Mouse (Mus musculus) myocyte (in vitro differentiated cells): ENCODE data around the gene Ldah. TPM values are rescaled to one million over a fixed set of nuclear protein-coding genes. Genes with fewer than 3 reads are reported as not detected.

Source experiments
- H3K27me3 ChIP-seq: one replicate; pipeline ENCODE4 v1.6.1; 2011; ENCODE audit not compliant: control insufficient read depth, insufficient read depth, insufficient read length
- H3K36me3 ChIP-seq: one replicate; pipeline ENCODE4 v1.6.1; 2011; ENCODE audit not compliant: control insufficient read depth, insufficient read depth
- H3K4me2 ChIP-seq: one replicate; pipeline ENCODE4 v1.6.1; 2011; ENCODE audit warnings: low read depth, control low read depth
- H3K4me3 ChIP-seq: one replicate; pipeline ENCODE4 v1.5.1; 2011; ENCODE audit warnings: mild to moderate bottlenecking, control low read depth, moderate library complexity
- H3K79me2 ChIP-seq: one replicate; pipeline ENCODE4 v1.6.1; 2011; ENCODE audit not compliant: control insufficient read depth, insufficient read depth
- H3ac ChIP-seq: one replicate; pipeline ENCODE4 v1.6.1; 2011; ENCODE audit not compliant: control insufficient read depth, insufficient read length
- CEBPB ChIP-seq: IDR thresholded peaks from 2 replicates; pipeline ENCODE4 v1.6.1; 2011; ENCODE audit warnings: mild to moderate bottlenecking, moderate library complexity; ENCODE audit not compliant: poor library complexity, insufficient read depth, severe bottlenecking
- E2F4 ChIP-seq: IDR thresholded peaks from one replicate; pipeline ENCODE4 v1.6.1; 2011; ENCODE audit warnings: mild to moderate bottlenecking, control low read depth, moderate library complexity; ENCODE audit not compliant: insufficient read depth
- MAX ChIP-seq: IDR thresholded peaks from one replicate; pipeline ENCODE4 v1.6.1; 2011; ENCODE audit warnings: low read depth, mild to moderate bottlenecking, control low read depth
- MYOD1 ChIP-seq, 3 experiments: IDR thresholded peaks; one replicate each; pipeline ENCODE4 v1.6.1; 2011; ENCODE audit warnings: control low read depth in 2 of 3, low read depth in 2 of 3, mild to moderate bottlenecking in 2 of 3, moderate library complexity in 1 of 3; ENCODE audit not compliant: insufficient read length in 2 of 3, control insufficient read depth in 1 of 3
- MYOG ChIP-seq, 3 experiments: IDR thresholded peaks; one replicate each; pipeline ENCODE4 v1.6.1; 2011; ENCODE audit warnings: control low read depth in 2 of 3, low read depth in 2 of 3, mild to moderate bottlenecking in 2 of 3; ENCODE audit not compliant: insufficient read length in 2 of 3, control insufficient read depth in 1 of 3, insufficient read depth in 1 of 3
- POLR2A ChIP-seq: IDR thresholded peaks from one replicate; pipeline ENCODE4 v1.6.1; 2011; ENCODE audit warnings: low read depth, mild to moderate bottlenecking, control low read depth, moderate library complexity; ENCODE audit not compliant: insufficient read length
- POLR2AphosphoS2 ChIP-seq: IDR thresholded peaks from one replicate; pipeline ENCODE4 v1.6.1; 2011; ENCODE audit warnings: low read depth, control low read depth; ENCODE audit not compliant: insufficient read length
- REST ChIP-seq: IDR thresholded peaks from one replicate; pipeline ENCODE4 v1.6.1; 2011; ENCODE audit warnings: mild to moderate bottlenecking, control low read depth, moderate library complexity; ENCODE audit not compliant: insufficient read depth, insufficient read length
- SRF ChIP-seq: IDR thresholded peaks from one replicate; pipeline ENCODE4 v1.6.1; 2011; ENCODE audit warnings: low read depth; ENCODE audit not compliant: control insufficient read depth, insufficient read length
- TCF12 ChIP-seq: IDR thresholded peaks from one replicate; pipeline ENCODE4 v1.6.1; 2011; ENCODE audit warnings: mild to moderate bottlenecking, control low read depth; ENCODE audit not compliant: poor library complexity, insufficient read depth, severe bottlenecking
- TCF3 ChIP-seq: IDR thresholded peaks from one replicate; pipeline ENCODE4 v1.6.1; 2011; ENCODE audit warnings: low read depth, control low read depth; ENCODE audit not compliant: insufficient read length
- USF1 ChIP-seq: IDR thresholded peaks from one replicate; pipeline ENCODE4 v1.6.1; 2011; ENCODE audit warnings: low read depth, mild to moderate bottlenecking, control low read depth, moderate library complexity
- polyA plus RNA-seq: library from polyadenylated mRNA; unstranded; fragments of >200 nt; fragmentation: generic; extraction: Trizol; gene quantifications from one replicate; pipeline ENCODE4 v1.2.1, GENCODE M21; 2012; ENCODE audit warnings: missing spikeins

Ldah gene
- polyA plus RNA-seq, 1 experiment: 35.0 TPM

DNA sequence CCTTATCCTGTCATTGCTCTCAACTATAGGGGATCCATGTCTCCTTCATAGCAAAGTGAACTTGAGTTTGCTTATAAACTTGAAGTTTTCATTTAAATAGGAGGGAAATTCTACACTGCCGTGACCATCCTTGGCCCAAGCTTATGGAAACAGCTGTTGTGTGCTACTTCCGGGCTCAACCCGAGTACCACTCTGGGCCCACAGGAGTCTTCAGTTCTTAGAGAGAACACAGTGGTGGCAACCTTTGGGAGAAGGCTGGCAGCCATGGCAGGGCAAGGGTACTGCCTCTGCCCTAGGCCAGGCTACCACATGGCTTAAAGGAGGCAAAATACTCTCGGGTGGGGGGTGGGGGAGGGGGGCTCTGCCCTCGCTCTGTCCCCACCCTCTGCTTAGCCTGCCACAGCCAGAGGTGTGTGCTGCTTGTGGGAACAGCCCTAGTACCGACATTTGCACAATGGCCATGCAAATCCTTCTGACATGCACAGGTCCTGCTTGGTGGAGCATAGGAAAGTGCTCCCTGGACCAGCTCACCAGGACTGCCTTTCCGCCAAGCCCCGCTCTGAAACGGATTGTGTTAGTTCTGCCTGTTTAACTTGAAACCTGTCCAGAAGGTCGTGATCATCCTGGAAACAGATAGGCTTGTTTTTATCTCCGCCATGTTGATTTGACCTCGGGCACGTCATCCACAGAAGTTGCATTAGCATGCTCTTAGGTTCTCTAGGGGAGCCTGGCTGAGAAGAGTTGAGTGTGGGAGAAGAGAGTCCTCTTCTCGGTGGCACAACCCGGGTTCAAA is 73.5 kb downstream of the Ldah start:
- Histone ChIP-seq H3K4me2 (no peak overlapping the region), H3K4me3 (no peak overlapping the region), H3K79me2 (no peaks in the 10 kb centered on the region), H3ac (no peak overlapping the region), H3K27me3 (no peaks in the 10 kb centered on the region), H3K36me3 (no peaks in the 10 kb centered on the region)
- TF ChIP-seq POLR2AphosphoS2 (no peak), MAX (no peak), TCF12 (no peak), MYOG (IDR thresholded peaks at IDR 0.05; ENCODE audit: control insufficient read depth in 1 of 3, insufficient read depth in 1 of 3, insufficient read length in 2 of 3, low read depth in 2 of 3) (no peak), REST (no peak), USF1 (no peak), CEBPB (no peak), TCF3 (no peak), E2F4 (no peak), SRF (no peak), MYOD1 (IDR thresholded peaks at IDR 0.05; ENCODE audit: control insufficient read depth in 1 of 3, insufficient read length in 2 of 3, low read depth in 2 of 3) (no peak), POLR2A (no peak)

DNA sequence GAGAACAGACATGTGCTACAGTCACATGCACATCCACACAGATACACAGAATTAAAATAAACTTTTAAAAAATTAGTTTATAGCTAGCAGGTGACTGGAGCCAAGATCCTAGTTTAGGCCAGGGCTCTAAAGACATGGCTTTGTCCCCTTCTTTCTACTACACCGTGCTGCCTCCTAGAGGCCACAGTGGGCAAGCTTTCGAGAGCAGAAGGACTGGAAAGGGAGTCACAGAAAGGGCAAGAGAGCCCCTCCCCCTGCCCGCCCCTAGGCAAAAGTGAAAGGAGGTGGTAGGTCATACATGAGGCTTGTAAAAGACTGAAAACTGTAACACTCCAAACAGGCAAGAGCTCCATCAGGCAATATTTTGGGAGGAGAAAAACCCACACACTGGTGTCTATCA is 80.1 kb downstream of the Ldah start:
- H3ac ChIP-seq: no peak overlapping the region
- no peak overlapping the region for H3K4me3 ChIP-seq
- no peaks in the 10 kb centered on the region for H3K27me3 ChIP-seq
- TF ChIP-seq MYOG (IDR thresholded peaks at IDR 0.05; ENCODE audit: control insufficient read depth in 1 of 3, insufficient read depth in 1 of 3, insufficient read length in 2 of 3, low read depth in 2 of 3) (no peak), POLR2AphosphoS2 (no peak), E2F4 (no peak), SRF (no peak), TCF12 (no peak), USF1 (no peak), MAX (no peak)
- H3K36me3 ChIP-seq: no peaks in the 10 kb centered on the region
- no peaks in the 10 kb centered on the region for H3K79me2 ChIP-seq
- H3K4me2 ChIP-seq: no peak overlapping the region

- H3K79me2 ChIP-seq: no peaks in the 10 kb centered on the region
- H3K27me3 ChIP-seq: no peaks in the 10 kb centered on the region
- TF ChIP-seq SRF (no peak), POLR2AphosphoS2 (no peak), USF1 (no peak), MAX (no peak), CEBPB (no peak), POLR2A (no peak), TCF3 (no peak), TCF12 (no peak), MYOG (IDR thresholded peaks at IDR 0.05; ENCODE audit: control insufficient read depth in 1 of 3, insufficient read depth in 1 of 3, insufficient read length in 2 of 3, low read depth in 2 of 3) (no peak), E2F4 (no peak), MYOD1 (IDR thresholded peaks at IDR 0.05; ENCODE audit: control insufficient read depth in 1 of 3, insufficient read length in 2 of 3, low read depth in 2 of 3) (no peak), REST (no peak)
- no peak overlapping the region for H3K4me2 ChIP-seq
- H3K36me3 ChIP-seq: no peaks in the 10 kb centered on the region
- no peak overlapping the region for H3ac ChIP-seq
- H3K4me3 ChIP-seq: no peak overlapping the region
Measured at GRCm38 (mm10) chr12:8289099-8289498, 81.2 kb downstream of the Ldah start.

DNA sequence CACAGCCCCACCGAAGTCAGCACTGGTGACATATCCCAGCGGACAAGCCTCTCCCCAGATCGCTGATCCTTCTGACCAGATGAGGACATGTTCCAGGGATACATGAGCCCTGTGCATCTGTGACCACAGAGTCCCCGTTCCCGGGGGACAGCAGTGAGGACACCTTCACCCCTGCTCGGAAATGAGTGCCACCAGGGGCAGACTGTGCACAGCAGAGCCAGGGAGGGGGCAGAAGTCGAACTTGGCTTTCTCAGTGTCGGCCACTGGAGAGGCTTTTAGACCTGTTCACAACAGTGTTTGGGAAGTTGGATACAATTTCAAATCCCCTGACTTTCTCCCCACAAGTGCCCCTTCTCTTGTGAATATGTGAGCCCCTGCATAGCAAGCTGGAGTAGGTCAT is 81.6 kb downstream of the Ldah start:
- Histone ChIP-seq H3K4me3 (no peak overlapping the region), H3K27me3 (no peaks in the 10 kb centered on the region), H3ac (no peak overlapping the region), H3K36me3 (no peaks in the 10 kb centered on the region), H3K79me2 (no peaks in the 10 kb centered on the region), H3K4me2 (no peak overlapping the region)
- TF ChIP-seq MYOG (IDR thresholded peaks at IDR 0.05; ENCODE audit: control insufficient read depth in 1 of 3, insufficient read depth in 1 of 3, insufficient read length in 2 of 3, low read depth in 2 of 3) (no peak), SRF (no peak), USF1 (no peak), MYOD1 (IDR thresholded peaks at IDR 0.05; ENCODE audit: control insufficient read depth in 1 of 3, insufficient read length in 2 of 3, low read depth in 2 of 3) (no peak), E2F4 (no peak), REST (no peak)

DNA sequence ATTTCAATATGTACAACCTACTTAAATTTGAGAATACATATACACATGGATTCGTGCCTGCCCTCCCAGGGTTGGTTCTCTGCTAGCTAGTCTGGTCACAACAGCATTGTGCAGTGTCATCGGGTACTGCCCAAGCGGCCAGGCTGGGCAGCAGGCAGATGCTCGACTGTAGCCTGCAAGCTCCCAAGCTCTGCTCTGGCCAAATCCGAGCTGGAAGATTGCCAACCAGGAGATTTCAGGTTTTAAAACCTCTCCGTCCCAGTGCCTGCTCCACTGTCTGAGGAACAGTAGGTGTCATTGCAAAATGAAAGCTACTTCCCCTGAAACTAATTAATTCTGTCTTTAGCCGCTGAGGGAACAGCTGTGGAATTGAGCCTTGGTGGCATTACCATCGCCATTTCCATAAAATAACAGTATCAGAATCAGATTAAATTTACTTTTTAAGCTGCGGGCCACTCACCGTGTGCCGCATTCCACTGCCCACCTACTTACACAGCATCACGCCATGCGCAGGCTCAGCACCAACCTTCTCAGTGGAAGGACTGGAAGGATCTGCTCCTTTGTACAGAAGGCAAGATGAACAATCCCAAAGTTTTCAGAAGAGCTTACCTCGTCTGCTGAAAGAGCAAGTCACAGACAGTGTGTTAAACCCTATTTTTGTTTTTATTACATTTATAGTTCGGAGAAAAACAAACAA is 83.4 kb downstream of the Ldah start:
- no peak for TF ChIP-seq REST
- no peak for TF ChIP-seq MYOD1 (IDR thresholded peaks at IDR 0.05; ENCODE audit: control insufficient read depth in 1 of 3, insufficient read length in 2 of 3, low read depth in 2 of 3)
- no peak for TF ChIP-seq SRF
- no peak for TF ChIP-seq TCF12
- TF ChIP-seq MAX: no peak
- TF ChIP-seq POLR2A: no peak
- TF ChIP-seq USF1: no peak
- TF ChIP-seq CEBPB: no peak

More for the DNA sequence above, 83.4 kb downstream of the Ldah start:
- Histone ChIP-seq H3K36me3 (no peaks in the 10 kb centered on the region), H3K4me2 (no peak overlapping the region), H3K4me3 (no peak overlapping the region), H3K79me2 (no peaks in the 10 kb centered on the region), H3ac (no peak overlapping the region), H3K27me3 (no peaks in the 10 kb centered on the region)
